Mouse (Mus musculus) adipose tissue, adult 10 weeks (tissue): Measurements from ENCODE around the gene Gm21746. TPM values are rescaled to one million over a fixed set of nuclear protein-coding genes. Genes with fewer than 3 reads are reported as not detected.

ENCODE experiments used
- polyA plus RNA-seq: library from polyadenylated mRNA; stranded (reverse); fragments of 350-450 nt; fragmentation: Illumina TruSeq; extraction: RNeasy Lipid Tissue Mini Kit (QIAGEN cat#74804); gene quantifications from one replicate; pipeline ENCODE4 v1.2.3, GENCODE M21; 2014; ENCODE audit warnings: low read depth, low replicate concordance

Gm21746 gene
- polyA plus RNA-seq = not detected

DNA sequence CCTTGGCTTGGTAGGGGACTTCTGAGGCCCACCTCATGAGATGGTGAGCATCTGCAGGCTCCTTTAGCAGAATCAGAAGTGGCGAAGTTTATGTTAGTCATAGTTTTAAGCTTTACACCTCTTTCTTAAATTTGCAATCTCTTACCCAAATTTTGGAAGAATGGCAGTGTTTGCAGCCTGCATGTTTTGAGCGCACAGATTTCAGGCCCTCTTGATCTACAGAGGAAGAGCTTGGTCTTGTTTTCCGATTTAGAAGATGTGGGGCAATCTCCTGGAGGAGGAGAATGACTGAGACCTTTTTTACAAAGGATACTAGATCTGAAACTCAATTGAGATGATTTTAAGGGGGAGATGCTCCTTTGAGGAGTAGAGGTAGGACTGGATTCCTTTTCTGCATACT lies at the start of gene Gm21746:
TSS of gene Gm21746 (minus strand) at position 101 of the 400 bp plus-strand sequence.

GRCm38 (mm10) chrY:6266798-6267197 lies 29.0 kb upstream of the Gm21746 start, which contains the start of gene Gm20873:
TSS of gene Gm20873 (plus strand) at chrY:6267098.

Other genes with a start within 250 kb of the Gm21746 start
- not detected for gene Gm20873, start 29.1 kb upstream of the Gm21746 start, polyA plus RNA-seq